12 mouse cellular contexts compared by ENCODE assay signal in genomic region chr8:120510863-120511457, GRCm38 (mm10).
DNase-seq lines count a peak whose midpoint lies in the region; ATAC-seq lines count a peak whose summit lies in the region.
"Had no signal": no experiment of that assay in that cellular context is flagged by ENCODE, and none has a peak within 500 bp of the region (broad histone marks: within the 10 kb centered on the region; RNA-seq: fewer than 3 reads in every experiment).

No protein-coding gene starts in this region.

- no peak for ATAC-seq in forebrain, embryonic 11.5 days (replicated peaks; ENCODE audit: low FRiP score)
- ATAC-seq in megakaryocyte, adult 5-6 weeks (ENCODE audit: poor library complexity, severe bottlenecking), result no peak
- ATAC-seq in hindbrain, embryonic 12.5 days (ENCODE audit: low FRiP score), result no peak
- no peak for ATAC-seq in neural tube, embryonic 14.5 days (ENCODE audit: low read depth)

- peak overlapping the region; percentile 84 for H3K27ac ChIP-seq in forebrain, embryonic 10.5 days
- H3K27ac ChIP-seq in forebrain, embryonic 11.5 days (ENCODE audit: low read depth, low read length), result no peak overlapping the region; the same call in 1 of the 2 replicates
- peak overlapping the region; percentile 60 for H3K27ac ChIP-seq in hindbrain, embryonic 12.5 days
- H3K27ac ChIP-seq in neural tube, embryonic 14.5 days (ENCODE audit: low read depth, low read length), result peak overlapping the region; percentile 39; the same call in 1 of the 2 replicates

- H3K4me2 ChIP-seq in forebrain, embryonic 11.5 days (ENCODE audit: low read depth, low read length, severe bottlenecking), result no peak overlapping the region
- H3K4me2 ChIP-seq in hindbrain, embryonic 12.5 days (replicated peaks), result 0 out of 2 replicates have a peak overlapping the region, but pooled peaks have one; percentile 15
- H3K4me2 ChIP-seq in neural tube, embryonic 14.5 days (ENCODE audit: low read depth, low read length), result no peak overlapping the region

- H3K27me3 ChIP-seq in forebrain, embryonic 10.5 days (ENCODE audit: poor library complexity, severe bottlenecking), result peaks cover 96% of the 10 kb centered on the region
- peaks cover 13% of the 10 kb centered on the region; the same call in 1 of the 2 replicates for H3K27me3 ChIP-seq in forebrain, embryonic 11.5 days (ENCODE audit: control insufficient read depth, insufficient read depth, low read length)
- H3K27me3 ChIP-seq in megakaryocyte, embryonic 14.5 days (replicated peaks), result no peaks in the 10 kb centered on the region
- peaks cover 10% of the 10 kb centered on the region; the same call in 1 of the 2 replicates for H3K27me3 ChIP-seq in hindbrain, embryonic 12.5 days
- no peaks in the 10 kb centered on the region for H3K27me3 ChIP-seq in neural tube, embryonic 14.5 days (ENCODE audit: control insufficient read depth, insufficient read depth, low read length)

- H3K9ac ChIP-seq in forebrain, embryonic 11.5 days (ENCODE audit: low read length), result no peak overlapping the region; the same call in 1 of the 2 replicates
- H3K9ac ChIP-seq in hindbrain, embryonic 12.5 days, result peak overlapping the region; percentile 15
- H3K9ac ChIP-seq in neural tube, embryonic 14.5 days (replicated peaks; ENCODE audit: low read depth, low read length), result no peak overlapping the region

- H3K4me1 ChIP-seq in forebrain, embryonic 10.5 days, result peaks cover 100% of the 10 kb centered on the region
- H3K4me1 ChIP-seq in forebrain, embryonic 11.5 days (replicated peaks; ENCODE audit: control insufficient read depth, insufficient read depth, low read length), result peaks cover 89% of the 10 kb centered on the region
- peaks cover 100% of the 10 kb centered on the region for H3K4me1 ChIP-seq in megakaryocyte, embryonic 14.5 days
- H3K4me1 ChIP-seq in hindbrain, embryonic 12.5 days, result peaks cover 99% of the 10 kb centered on the region
- H3K4me1 ChIP-seq in neural tube, embryonic 14.5 days (ENCODE audit: control insufficient read depth, insufficient read depth, low read length), result peaks cover 87% of the 10 kb centered on the region

- WGBS in forebrain, embryonic 10.5 days, result 15% methylated on average over 5 of the region's 5 CpGs
- 23% methylated on average over 5 of the region's 5 CpGs for WGBS in forebrain, embryonic 11.5 days
- 22% methylated on average over 5 of the region's 5 CpGs for WGBS in hindbrain, embryonic 12.5 days
- 30% methylated on average over 5 of the region's 5 CpGs for WGBS in neural tube, embryonic 14.5 days

- no peak for DNase-seq in forebrain, embryonic 10.5 days (ENCODE audit: extremely low spot score, low spot score)
- DNase-seq in forebrain, embryonic 11.5 days (ENCODE audit: low spot score), result no peak
- DNase-seq in urinary bladder, postnatal 36 days (ENCODE audit: low spot score in 2 of 2), result no peak
- DNase-seq in spleen, adult 18-20 months, result no peak
- DNase-seq: B cell, adult 2 months; cerebellum, postnatal 25 days; gastrocnemius, postnatal 10 days; lung, postnatal 14 days had no signal

- H3K36me3 ChIP-seq in forebrain, embryonic 10.5 days (replicated peaks), result no peaks in the 10 kb centered on the region
- no peaks in the 10 kb centered on the region for H3K36me3 ChIP-seq in forebrain, embryonic 11.5 days (ENCODE audit: control insufficient read depth, insufficient read depth, low read length)
- peaks cover 95% of the 10 kb centered on the region for H3K36me3 ChIP-seq in megakaryocyte, embryonic 14.5 days (replicated peaks; ENCODE audit: low read length)
- H3K36me3 ChIP-seq in hindbrain, embryonic 12.5 days, result no peaks in the 10 kb centered on the region
- no peaks in the 10 kb centered on the region for H3K36me3 ChIP-seq in neural tube, embryonic 14.5 days (ENCODE audit: control insufficient read depth, insufficient read depth, low read length)

- H3K9me3 ChIP-seq in forebrain, embryonic 10.5 days, result no peaks in the 10 kb centered on the region
- H3K9me3 ChIP-seq in forebrain, embryonic 11.5 days (ENCODE audit: control insufficient read depth, low read length), result no peaks in the 10 kb centered on the region
- H3K9me3 ChIP-seq in megakaryocyte, embryonic 14.5 days, result no peaks in the 10 kb centered on the region
- H3K9me3 ChIP-seq in hindbrain, embryonic 12.5 days (replicated peaks), result no peaks in the 10 kb centered on the region
- no peaks in the 10 kb centered on the region for H3K9me3 ChIP-seq in neural tube, embryonic 14.5 days (ENCODE audit: control insufficient read depth, low read length)

- peak overlapping the region; percentile 40 for H3K4me3 ChIP-seq in forebrain, embryonic 10.5 days
- no peak overlapping the region for H3K4me3 ChIP-seq in forebrain, embryonic 11.5 days (ENCODE audit: low read depth, low read length)
- peak overlapping the region; percentile 87 for H3K4me3 ChIP-seq in megakaryocyte, embryonic 14.5 days (replicated peaks)
- no peak overlapping the region for H3K4me3 ChIP-seq in hindbrain, embryonic 12.5 days
- no peak overlapping the region for H3K4me3 ChIP-seq in neural tube, embryonic 14.5 days (ENCODE audit: low read depth, low read length)

Comparison
In these comparisons a context has a peak if more than half of its experiments do, and no peak if none do; other contexts are left out.
1. H3K4me3 ChIP-seq: peak in forebrain, embryonic 10.5 days (single experiment) and megakaryocyte, embryonic 14.5 days (single experiment); none in forebrain, embryonic 11.5 days (single experiment), hindbrain, embryonic 12.5 days (single experiment) and neural tube, embryonic 14.5 days (single experiment).